Mouse (Mus musculus) liver, embryonic 14.5 days (tissue): ENCODE results near the gene Sash1.

ENCODE experiments used
- CTCF ChIP-seq: IDR thresholded peaks from 2 replicates; pipeline ENCODE4 v1.5.1; 2016; ENCODE audit warnings: antibody characterized with exemption, low read depth, control low read depth
- EP300 ChIP-seq: IDR thresholded peaks from 2 replicates; pipeline ENCODE4 v1.6.1; 2016; ENCODE audit warnings: antibody characterized with exemption, low read depth

- TF ChIP-seq EP300: no peak
- TF ChIP-seq CTCF: no peak
Measured at GRCm38 (mm10) chr10:8760598-8760997, 125.3 kb downstream of the Sash1 start.
